Mouse (Mus musculus): ENCODE measurements around the gene Fam19a2.

Fam19a2 gene

DNA sequence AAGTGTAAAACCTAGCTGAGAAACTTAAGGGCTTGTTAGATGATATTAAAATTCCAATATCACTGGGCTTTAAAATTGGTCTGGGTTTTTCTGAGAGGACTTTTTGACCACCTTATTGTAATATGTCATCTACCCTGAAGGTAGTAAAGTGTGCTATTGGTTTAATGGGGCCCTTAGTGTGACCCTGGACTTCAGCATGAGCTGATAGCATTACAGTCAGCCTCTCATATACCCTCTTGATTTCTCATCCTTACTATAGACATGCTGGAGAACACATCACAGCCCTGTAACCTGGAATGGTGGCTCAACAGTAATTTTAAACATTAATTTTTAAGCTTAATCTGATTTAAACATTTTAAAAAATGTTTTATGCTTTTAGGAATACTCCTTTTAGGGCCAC lies 459.8 kb downstream of the Fam19a2 start:
- DNase-seq (ENCODE audit: low spot score in 2 of 2) = no peak

DNA sequence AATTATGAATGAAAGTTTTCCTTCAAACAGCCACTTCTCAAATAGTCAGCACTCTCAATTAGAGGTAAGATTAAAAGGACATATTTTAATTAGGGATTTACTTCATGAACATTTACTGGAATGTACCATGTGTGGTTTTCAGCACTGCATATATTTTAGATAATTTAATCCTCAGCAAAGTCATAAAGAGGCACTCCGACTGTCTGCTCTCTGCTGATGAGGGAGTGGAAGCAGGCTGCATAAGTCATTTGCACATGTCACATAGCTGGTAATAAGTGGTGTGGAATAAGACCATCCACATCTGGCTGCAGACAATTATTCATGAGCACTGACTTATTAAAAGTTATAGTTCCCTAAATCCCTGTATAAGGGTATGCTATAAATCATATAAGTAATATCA lies 484.5 kb downstream of the Fam19a2 start:
- no peak for DNase-seq (ENCODE audit: low spot score in 2 of 2)

DNA sequence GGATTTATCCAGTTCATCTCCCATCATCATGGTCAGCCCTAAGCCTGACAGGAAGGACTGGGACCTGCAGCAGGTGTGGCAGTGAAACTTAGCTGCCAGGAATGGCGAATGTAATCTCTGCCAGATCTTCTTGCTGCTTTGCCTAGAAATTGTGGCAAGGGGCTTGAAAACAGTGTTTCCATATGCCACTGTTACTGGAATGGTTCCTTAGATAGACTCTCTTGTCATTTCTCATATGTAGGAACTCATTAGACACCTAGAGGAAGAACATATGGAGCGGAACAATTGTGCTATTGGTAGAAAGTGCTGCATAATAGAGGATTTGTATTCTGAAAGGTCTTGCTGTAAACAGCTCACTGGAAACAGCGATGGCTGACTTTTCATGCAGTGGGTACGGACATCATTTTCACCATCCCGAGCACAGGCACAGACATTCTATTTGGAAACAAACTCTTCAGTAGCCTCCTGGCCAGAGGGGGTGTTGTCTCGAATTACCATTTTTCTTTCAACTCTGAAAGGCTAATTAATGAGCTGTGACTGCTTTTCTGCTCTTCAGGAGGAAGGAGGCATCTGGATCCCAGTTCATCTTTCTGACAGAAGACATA lies 488.0 kb downstream of the Fam19a2 start:
- peak in 1 of 2 experiments; percentile 4 for DNase-seq (ENCODE audit: low spot score in 2 of 2)

DNA sequence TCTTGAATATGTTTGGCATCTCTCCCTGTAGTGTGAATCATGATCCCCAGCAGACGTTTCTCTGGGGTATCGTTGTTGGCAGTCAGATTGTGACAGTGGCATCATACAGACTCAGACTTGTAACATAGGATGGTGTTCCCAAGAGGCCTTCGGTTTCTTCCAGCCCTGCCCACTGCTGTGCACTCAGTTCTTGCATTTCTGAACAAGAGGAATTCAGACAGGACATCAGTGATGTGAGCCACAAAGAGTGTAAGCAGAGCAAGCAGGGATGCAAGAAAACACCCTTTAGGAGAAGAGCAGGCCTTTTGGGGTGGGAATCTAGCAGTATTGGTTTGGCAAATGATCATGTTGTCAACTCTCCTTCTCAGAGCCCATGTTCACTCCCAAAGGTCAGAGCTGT lies 489.0 kb downstream of the Fam19a2 start:
- DNase-seq (ENCODE audit: low spot score in 2 of 2) = no peak

DNA sequence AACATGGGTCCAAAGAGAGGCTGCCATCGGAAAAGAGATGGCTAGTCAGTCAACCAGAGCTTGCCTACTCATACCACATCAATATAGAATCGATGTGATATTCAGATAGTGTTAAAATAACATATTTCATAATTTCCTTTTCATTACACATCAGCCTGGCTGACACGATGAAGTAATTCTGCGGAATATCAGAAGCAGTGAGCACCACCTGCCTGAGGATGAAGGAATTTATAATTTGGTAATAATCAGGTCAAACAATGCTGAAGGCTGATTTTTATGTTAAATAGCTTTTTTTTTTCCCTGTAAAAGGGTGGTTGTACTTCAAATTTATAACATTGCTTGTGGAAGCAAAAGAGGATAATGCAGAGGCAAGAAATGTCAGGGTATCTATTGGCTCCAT lies 490.2 kb downstream of the Fam19a2 start:
- DNase-seq (ENCODE audit: low spot score in 2 of 2) = no peak

DNA sequence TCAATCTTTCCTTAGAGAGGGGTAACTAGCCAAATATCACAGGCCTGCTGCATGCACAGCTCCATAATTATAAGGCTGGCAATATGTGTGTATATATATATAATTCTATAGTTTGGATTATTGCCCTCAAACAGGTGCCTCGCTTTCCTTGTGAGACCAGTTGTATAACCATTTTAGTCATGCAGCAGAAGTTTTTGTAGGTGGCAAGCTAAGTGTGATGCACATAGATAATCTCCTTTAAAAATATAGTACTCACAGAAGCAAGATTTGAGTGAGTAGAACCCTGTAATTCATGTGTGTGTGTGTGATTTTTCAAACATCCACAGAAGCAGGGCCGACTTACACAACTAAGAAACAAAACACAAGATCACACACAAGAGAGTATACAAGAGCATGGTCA lies 525.6 kb downstream of the Fam19a2 start:
- peak in 1 of 2 experiments; percentile 29 for DNase-seq (ENCODE audit: low spot score in 2 of 2)
